Mouse (Mus musculus) erythroblast, embryonic 14.5 days (primary cell): ENCODE results near the gene Rbfox1.

Experiments used
- GATA1 ChIP-seq: IDR thresholded peaks from 2 replicates; pipeline ENCODE4 v1.6.1; 2012; ENCODE audit warnings: low read length, inconsistent platforms, mixed read lengths
- TAL1 ChIP-seq: IDR thresholded peaks from 3 replicates; pipeline ENCODE4 v1.6.1; 2012; ENCODE audit warnings: low read length, inconsistent platforms, mixed read lengths

DNA sequence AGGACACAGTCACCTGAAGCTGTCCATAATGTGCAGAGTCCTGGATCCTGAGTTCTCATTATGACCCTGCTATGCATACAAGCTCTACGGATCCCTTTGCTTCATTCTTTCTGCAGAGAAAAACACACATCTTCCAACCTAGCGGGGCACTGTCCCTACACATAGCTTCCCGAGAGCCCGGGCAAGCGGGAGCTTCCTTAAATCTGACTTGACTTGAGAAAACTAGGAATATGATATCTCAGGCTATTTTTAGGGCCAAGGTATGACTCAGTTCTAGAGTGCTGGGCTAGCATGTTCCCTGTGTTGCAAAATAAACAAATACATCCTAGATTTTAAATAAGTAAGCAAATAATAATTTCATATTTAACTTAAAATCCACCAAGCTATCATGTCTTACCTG is 1244.4 kb downstream of the Rbfox1 start:
- TF ChIP-seq GATA1 (no peak), TAL1 (no peak)
